In the genomic region with DNA sequence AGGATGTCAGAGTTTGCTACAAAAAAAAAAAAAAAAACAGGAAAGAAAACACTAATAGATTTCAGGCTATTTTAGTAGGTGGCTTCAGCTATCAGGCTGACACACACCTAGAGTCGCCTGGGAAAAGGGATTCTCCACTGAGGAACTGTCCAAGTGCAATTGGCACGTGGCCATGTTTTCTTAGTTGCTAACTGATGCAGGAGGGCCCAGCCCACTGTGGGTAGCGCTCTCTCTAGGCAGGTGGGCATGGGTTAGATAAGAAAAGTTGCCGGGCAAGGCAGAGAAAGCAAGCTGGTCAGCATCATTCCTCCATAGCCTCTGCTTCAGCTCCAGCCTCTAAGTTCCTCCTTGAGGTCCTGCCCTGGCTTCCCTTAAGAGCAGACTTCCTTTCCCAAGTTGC, we compare ENCODE assay signal across 12 mouse cellular contexts. TPM values are rescaled to one million over a fixed set of nuclear protein-coding genes. Genes with fewer than 3 reads are reported as not detected.
"Had no signal": no experiment of that assay in that cellular context is flagged by ENCODE, and none has a peak within 500 bp of the region (broad histone marks: within the 10 kb centered on the region; RNA-seq: fewer than 3 reads in every experiment).

No protein-coding gene starts in this region.

- DNase-seq: liver, postnatal 0 days; lung, adult 2 months; lung, postnatal 14 days; lung, postnatal 36 days; retina, postnatal 1 day; right cerebral cortex, postnatal 25 days; right cerebral cortex, postnatal 4 days; spleen, adult 18-20 months; thymus, adult 18-20 months; thymus, postnatal 14 days; thymus, postnatal 36 days had no signal

RNA-seq across cellular contexts. Expression of a gene that starts 4.4 kb away (rescaled TPM):
- total RNA-seq: midbrain, postnatal 0 days had no signal
